Mouse (Mus musculus): ENCODE results near the gene Osbp2. TPM values are rescaled to one million over a fixed set of nuclear protein-coding genes. Genes with fewer than 3 reads are reported as not detected.
"Not testable (repeated sequence)": the region's sequence is repeated elsewhere in the genome, so short reads cannot be mapped to it uniquely, and the experiment has no call there.

Gene Osbp2
- total RNA-seq (2021) (1 to 10 TPM; 2.2 to 3.7 TPM), polyA plus RNA-seq (2012; rRNA removed) (1.9 and 2.2 TPM in 2 replicates)
- long read RNA-seq, full-length matches to known transcripts = 1 of 2 reads
- long read RNA-seq, partial matches to known transcripts = 0 of 2 reads
- long read RNA-seq, other reads (novel, unspliced or antisense) = 1 of 2 reads

GRCm38 (mm10) chr11:3863454-3864112 is at the start of gene Osbp2:
TSS of gene Osbp2 (minus strand) at chr11:3863903.
- DNase-seq = peak; percentile 88

- DNase-seq = peak; percentile 65
Measured at GRCm38 (mm10) chr11:3912875-3913271, 49.2 kb upstream of the Osbp2 start.

- DNase-seq = peak; percentile 58
Measured at GRCm38 (mm10) chr11:3912100-3912874, 48.6 kb upstream of the Osbp2 start.

GRCm38 (mm10) chr11:3911440-3911839 is 47.7 kb upstream of the Osbp2 start:
- not testable (repeated sequence) for DNase-seq

GRCm38 (mm10) chr11:3910513-3911310 is 47.0 kb upstream of the Osbp2 start:
- DNase-seq = no peak

- no peak for DNase-seq
Measured at GRCm38 (mm10) chr11:3909236-3909635, 45.5 kb upstream of the Osbp2 start.

GRCm38 (mm10) chr11:3905446-3905845 is 41.7 kb upstream of the Osbp2 start:
- DNase-seq = peak; percentile 80

GRCm38 (mm10) chr11:3904673-3905072 is 41.0 kb upstream of the Osbp2 start:
- no peak for DNase-seq

- peak; percentile 86 for DNase-seq
Measured at GRCm38 (mm10) chr11:3903046-3903445, 39.3 kb upstream of the Osbp2 start.

- no peak for DNase-seq
Measured at GRCm38 (mm10) chr11:3902516-3902915, 38.8 kb upstream of the Osbp2 start.

GRCm38 (mm10) chr11:3900296-3900695 is 36.6 kb upstream of the Osbp2 start:
- DNase-seq = no peak

- no peak for DNase-seq
Measured at GRCm38 (mm10) chr11:3895933-3896332, 32.2 kb upstream of the Osbp2 start.

- no peak for DNase-seq
Measured at GRCm38 (mm10) chr11:3895458-3895857, 31.8 kb upstream of the Osbp2 start.

- peak; percentile 95 for DNase-seq
Measured at GRCm38 (mm10) chr11:3894406-3895281, 30.9 kb upstream of the Osbp2 start, which contains the start of the genes 4921536K21Rik and Dusp18. TSS of gene 4921536K21Rik (minus strand) at chr11:3895098. TSS of gene Dusp18 (plus strand) at chr11:3895240.

- DNase-seq = no peak
Measured at GRCm38 (mm10) chr11:3893970-3894369, 30.3 kb upstream of the Osbp2 start.

GRCm38 (mm10) chr11:3887331-3887730 is 23.6 kb upstream of the Osbp2 start:
- peak; percentile 59 for DNase-seq

- no peak for DNase-seq
Measured at GRCm38 (mm10) chr11:3883711-3884110, 20.0 kb upstream of the Osbp2 start.

GRCm38 (mm10) chr11:3879836-3880235 is 16.1 kb upstream of the Osbp2 start:
- peak; percentile 61 for DNase-seq

- DNase-seq = no peak
Measured at GRCm38 (mm10) chr11:3878660-3879059, 15.0 kb upstream of the Osbp2 start.

GRCm38 (mm10) chr11:3876419-3876818 is 12.7 kb upstream of the Osbp2 start:
- no peak for DNase-seq

GRCm38 (mm10) chr11:3864343-3864742 is 640 bp upstream of the Osbp2 start:
- no peak for DNase-seq

Measured in adrenal gland, adult 2 months (tissue).